ENCODE assay signal across 24 mouse cellular contexts in genomic region chr19:47705080-47705771, GRCm38 (mm10). TPM values are rescaled to one million over a fixed set of nuclear protein-coding genes. Genes with fewer than 3 reads are reported as not detected.
DNase-seq lines count a peak whose midpoint lies in the region; ATAC-seq and TF ChIP-seq lines count a peak whose summit lies in the region.
"Had no signal": no experiment of that assay in that cellular context is flagged by ENCODE, and none has a peak within 500 bp of the region (broad histone marks: within the 10 kb centered on the region; RNA-seq: fewer than 3 reads in every experiment).

No protein-coding gene starts in this region.

- no peak for TF ChIP-seq RAD21 in MEL (IDR thresholded peaks at IDR 0.05; ENCODE audit: low read depth, low read length)

- H3K79me2 ChIP-seq in MEL (ENCODE audit: control insufficient read depth, insufficient read depth, low read length, poor library complexity), result no peaks in the 10 kb centered on the region

- no peak overlapping the region for H3K27ac ChIP-seq in liver, embryonic 16.5 days (ENCODE audit: low read length)
- H3K27ac ChIP-seq in liver, embryonic 11.5 days (ENCODE audit: low read depth, low read length), result no peak overlapping the region
- H3K27ac ChIP-seq in MEL (ENCODE audit: control insufficient read depth, low read depth, low read length), result no peak overlapping the region
- no peak overlapping the region for H3K27ac ChIP-seq in intestine, embryonic 16.5 days (ENCODE audit: low read length)
- peak overlapping the region; percentile 30; the same call in 1 of the 2 replicates for H3K27ac ChIP-seq in stomach, postnatal 0 days (replicated peaks)
- H3K27ac ChIP-seq: heart, embryonic 15.5 days; left cerebral cortex, adult 2 months; limb, embryonic 10.5 days; liver, embryonic 15.5 days; neural tube, embryonic 13.5 days had no signal

- no peaks in the 10 kb centered on the region for H3K36me3 ChIP-seq in liver, embryonic 16.5 days (ENCODE audit: control insufficient read depth, insufficient read depth)
- H3K36me3 ChIP-seq in liver, embryonic 11.5 days (ENCODE audit: control insufficient read depth, insufficient read depth, low read length), result no peaks in the 10 kb centered on the region
- no peaks in the 10 kb centered on the region for H3K36me3 ChIP-seq in MEL (ENCODE audit: control insufficient read depth in 1 of 2, insufficient read depth in 2 of 2, low read length in 2 of 2)
- no peaks in the 10 kb centered on the region for H3K36me3 ChIP-seq in intestine, embryonic 16.5 days (ENCODE audit: control insufficient read depth, insufficient read depth, low read length)
- no peaks in the 10 kb centered on the region for H3K36me3 ChIP-seq in stomach, postnatal 0 days (ENCODE audit: control insufficient read depth, insufficient read depth, low read length)
- H3K36me3 ChIP-seq: heart, embryonic 15.5 days; limb, embryonic 10.5 days; liver, embryonic 15.5 days; neural tube, embryonic 13.5 days had no signal

- ATAC-seq in liver, embryonic 16.5 days (ENCODE audit: low read depth), result no peak
- ATAC-seq in liver, embryonic 11.5 days (replicated peaks; ENCODE audit: low FRiP score), result no peak
- ATAC-seq in intestine, embryonic 16.5 days, result peak; percentile 92
- ATAC-seq in stomach, postnatal 0 days (ENCODE audit: low FRiP score, low TSS enrichment), result peak; percentile 76
- ATAC-seq: hindbrain, embryonic 16.5 days had no signal

- H3K9me3 ChIP-seq in liver, embryonic 16.5 days (replicated peaks; ENCODE audit: control insufficient read depth, low read length), result no peaks in the 10 kb centered on the region
- no peaks in the 10 kb centered on the region for H3K9me3 ChIP-seq in liver, embryonic 11.5 days (ENCODE audit: control insufficient read depth, low read length)
- H3K9me3 ChIP-seq in MEL (replicated peaks; ENCODE audit: insufficient read depth, low read length), result no peaks in the 10 kb centered on the region
- no peaks in the 10 kb centered on the region for H3K9me3 ChIP-seq in intestine, embryonic 16.5 days (ENCODE audit: control insufficient read depth, low read length)
- no peaks in the 10 kb centered on the region for H3K9me3 ChIP-seq in stomach, postnatal 0 days (ENCODE audit: control insufficient read depth, low read length)
- H3K9me3 ChIP-seq: heart, embryonic 15.5 days; limb, embryonic 10.5 days; liver, embryonic 15.5 days; neural tube, embryonic 13.5 days had no signal

- no peak for DNase-seq in liver, embryonic 11.5 days (ENCODE audit: low spot score)
- peak; percentile 35 for DNase-seq in MEL (ENCODE audit: low read depth, low spot score)
- peak; percentile 48 for DNase-seq in stomach, postnatal 0 days (ENCODE audit: low spot score)
- no peak for DNase-seq in spleen, postnatal 4 days (ENCODE audit: low spot score in 2 of 2)
- no peak for DNase-seq in ovary, postnatal 10 days (ENCODE audit: low spot score)
- DNase-seq in frontal cortex, postnatal 25 days (ENCODE audit: low spot score in 2 of 2), result no peak
- DNase-seq: adrenal gland, postnatal 14 days; cerebellum, adult 2 months; cerebellum, postnatal 36 days; heart, adult 18-20 months; heart, postnatal 4 days; kidney, adult 2 months; kidney, postnatal 14 days; midbrain, embryonic 14.5 days; right cerebral cortex, postnatal 14 days had no signal

- TF ChIP-seq EP300 in MEL (IDR thresholded peaks at IDR 0.05; ENCODE audit: low read depth in 1 of 2, low read length in 2 of 2), result no peak
- no peak for TF ChIP-seq EP300 in stomach, postnatal 0 days (optimal IDR thresholded peaks at IDR 0.05)

- no peaks in the 10 kb centered on the region for H3K4me1 ChIP-seq in liver, embryonic 16.5 days (ENCODE audit: control insufficient read depth, low read depth, low read length)
- no peaks in the 10 kb centered on the region for H3K4me1 ChIP-seq in liver, embryonic 11.5 days (replicated peaks; ENCODE audit: control insufficient read depth, insufficient read depth, low read length)
- no peaks in the 10 kb centered on the region for H3K4me1 ChIP-seq in MEL (ENCODE audit: control insufficient read depth in 1 of 2, insufficient read depth in 2 of 2, low read length in 2 of 2)
- no peaks in the 10 kb centered on the region for H3K4me1 ChIP-seq in intestine, embryonic 16.5 days (ENCODE audit: control insufficient read depth, insufficient read depth, low read length)
- H3K4me1 ChIP-seq in stomach, postnatal 0 days (replicated peaks; ENCODE audit: control insufficient read depth, insufficient read depth), result no peaks in the 10 kb centered on the region; the same call in 1 of the 2 replicates
- H3K4me1 ChIP-seq: heart, embryonic 15.5 days; limb, embryonic 10.5 days; liver, embryonic 15.5 days; neural tube, embryonic 13.5 days had no signal

- peak overlapping the region; percentile 10; the same call in 1 of the 2 replicates for H3K4me2 ChIP-seq in liver, embryonic 16.5 days (ENCODE audit: low read depth, low read length)
- no peak overlapping the region for H3K4me2 ChIP-seq in liver, embryonic 11.5 days
- H3K4me2 ChIP-seq in intestine, embryonic 16.5 days (ENCODE audit: low read depth, low read length), result peak overlapping the region; percentile 24
- H3K4me2 ChIP-seq in stomach, postnatal 0 days (replicated peaks; ENCODE audit: low read depth), result no peak overlapping the region
- H3K4me2 ChIP-seq: heart, embryonic 15.5 days; liver, embryonic 15.5 days; neural tube, embryonic 13.5 days had no signal

- WGBS in liver, embryonic 16.5 days (ENCODE audit: insufficient replicate concordance), result 52% methylated on average over 13 of the region's 13 CpGs
- WGBS in liver, embryonic 11.5 days, result 64% methylated on average over 13 of the region's 13 CpGs
- 54% methylated on average over 13 of the region's 13 CpGs for WGBS in intestine, embryonic 16.5 days
- WGBS in stomach, postnatal 0 days, result 54% methylated on average over 13 of the region's 13 CpGs

- no peaks in the 10 kb centered on the region for H3K27me3 ChIP-seq in liver, embryonic 16.5 days (ENCODE audit: control insufficient read depth, insufficient read depth, low read depth, low read length)
- no peaks in the 10 kb centered on the region for H3K27me3 ChIP-seq in liver, embryonic 11.5 days (replicated peaks; ENCODE audit: control insufficient read depth, insufficient read depth, low read length)
- no peaks in the 10 kb centered on the region for H3K27me3 ChIP-seq in MEL (ENCODE audit: control insufficient read depth in 1 of 2, insufficient read depth in 2 of 2, low read length in 2 of 2)
- H3K27me3 ChIP-seq in intestine, embryonic 16.5 days (replicated peaks; ENCODE audit: control insufficient read depth, insufficient read depth, low read length), result no peaks in the 10 kb centered on the region
- H3K27me3 ChIP-seq in stomach, postnatal 0 days (ENCODE audit: control insufficient read depth, insufficient read depth, low read length), result no peaks in the 10 kb centered on the region
- H3K27me3 ChIP-seq: heart, embryonic 15.5 days; liver, embryonic 15.5 days; megakaryocyte, embryonic 14.5 days; neural tube, embryonic 13.5 days had no signal

- TF ChIP-seq POLR2A in MEL (IDR thresholded peaks at IDR 0.05; ENCODE audit: control insufficient read depth in 1 of 2, insufficient read depth in 1 of 2, low read depth in 1 of 2, low read length in 2 of 2, poor library complexity in 1 of 2), result no peak

- no peak for TF ChIP-seq CTCF in MEL (IDR thresholded peaks at IDR 0.05 in 2 of 3, conservative IDR thresholded peaks at IDR 0.05 in 1 of 3; ENCODE audit: control insufficient read depth in 1 of 3, insufficient read depth in 1 of 3, low read depth in 2 of 3, low read length in 3 of 3, poor library complexity in 1 of 3, severe bottlenecking in 1 of 3)
- peak; percentile 19; the same call in 1 of the 2 replicates for TF ChIP-seq CTCF in stomach, postnatal 0 days (IDR thresholded peaks at IDR 0.05; ENCODE audit: low read depth)

- no peak overlapping the region for H3K4me3 ChIP-seq in liver, embryonic 16.5 days (ENCODE audit: low read depth, low read length)
- no peak overlapping the region for H3K4me3 ChIP-seq in liver, embryonic 11.5 days (ENCODE audit: low read depth, low read length)
- H3K4me3 ChIP-seq in MEL (ENCODE audit: control insufficient read depth in 1 of 2, insufficient read depth in 1 of 2, low read depth in 2 of 2, low read length in 2 of 2), result no peak overlapping the region
- H3K4me3 ChIP-seq in intestine, embryonic 16.5 days (ENCODE audit: low read length), result peak overlapping the region; percentile 20; the same call in 1 of the 2 replicates
- H3K4me3 ChIP-seq in stomach, postnatal 0 days (ENCODE audit: low read depth, low read length), result no peak overlapping the region
- H3K4me3 ChIP-seq: heart, embryonic 15.5 days; left cerebral cortex, adult 2 months; limb, embryonic 10.5 days; liver, embryonic 15.5 days; megakaryocyte, embryonic 14.5 days; neural tube, embryonic 13.5 days had no signal

- no peak overlapping the region for H3K9ac ChIP-seq in liver, embryonic 16.5 days (ENCODE audit: low read depth, low read length)
- H3K9ac ChIP-seq in liver, embryonic 11.5 days (ENCODE audit: low read depth, low read length), result no peak overlapping the region
- H3K9ac ChIP-seq in MEL (ENCODE audit: control insufficient read depth, low read depth, low read length, poor library complexity, severe bottlenecking), result no peak overlapping the region
- H3K9ac ChIP-seq in intestine, embryonic 16.5 days (ENCODE audit: low read depth, low read length), result no peak overlapping the region
- H3K9ac ChIP-seq in stomach, postnatal 0 days (ENCODE audit: low read length), result no peak overlapping the region
- H3K9ac ChIP-seq: heart, embryonic 15.5 days; liver, embryonic 15.5 days; neural tube, embryonic 13.5 days had no signal

TF ChIP-seq in MEL, 35 proteins besides CTCF, POLR2A, EP300 and RAD21 (continues in another document):
- no peak for TF ChIP-seq NRF1 (IDR thresholded peaks at IDR 0.05; ENCODE audit: insufficient read depth, low read depth, low read length, poor library complexity, severe bottlenecking)

RNA-seq across cellular contexts. Expression of gene Col17a1, which starts 13.3 kb away (rescaled TPM):
- 0.06 and 0.08 TPM in 2 replicates for polyA plus RNA-seq in liver, embryonic 16.5 days (2015; fragmentation: Nextera tagmentation; extraction: Ambion mirVana)
- polyA plus RNA-seq in liver, embryonic 11.5 days (2014; fragmentation: Nextera tagmentation; extraction: Ambion mirVana), result 0.36 and 0.97 TPM in 2 replicates
- total RNA-seq in MEL (2012; rRNA removed), result 0.04 TPM in 1 of 2 replicates, not detected in the other
- not detected for polyA plus RNA-seq in MEL (2012; ENCODE audit: insufficient read depth in 1 of 2, insufficient read length in 2 of 2, low read depth in 1 of 2, low replicate concordance in 2 of 2, missing spikeins in 1 of 2)
- polyA plus RNA-seq in intestine, embryonic 16.5 days (2015; fragmentation: Nextera tagmentation; extraction: Ambion mirVana), result 0.42 and 0.58 TPM in 2 replicates
- polyA plus RNA-seq in stomach, postnatal 0 days (2015; fragmentation: Nextera tagmentation; extraction: Ambion mirVana), result 13.9 and 20.1 TPM in 2 replicates

RNA-seq across cellular contexts. Expression of gene Sfr1, which starts 26.3 kb away (rescaled TPM):
- polyA plus RNA-seq in liver, embryonic 16.5 days (2015; fragmentation: Nextera tagmentation; extraction: Ambion mirVana), result 50.5 and 62.1 TPM in 2 replicates
- 218 and 238 TPM in 2 replicates for polyA plus RNA-seq in liver, embryonic 11.5 days (2014; fragmentation: Nextera tagmentation; extraction: Ambion mirVana)
- total RNA-seq in MEL (2012; rRNA removed), result 74.0 and 80.9 TPM in 2 replicates
- polyA plus RNA-seq in MEL (2012; ENCODE audit: insufficient read depth in 1 of 2, insufficient read length in 2 of 2, low read depth in 1 of 2, low replicate concordance in 2 of 2, missing spikeins in 1 of 2), result 10 to 100 TPM in 1 of 2 experiments, not detected in 1; 91.0 TPM
- 187 and 188 TPM in 2 replicates for polyA plus RNA-seq in intestine, embryonic 16.5 days (2015; fragmentation: Nextera tagmentation; extraction: Ambion mirVana)
- 181 and 186 TPM in 2 replicates for polyA plus RNA-seq in stomach, postnatal 0 days (2015; fragmentation: Nextera tagmentation; extraction: Ambion mirVana)

Comparison
In these comparisons a context has a peak if more than half of its experiments do, and no peak if none do; other contexts are left out.
1. H3K4me2 ChIP-seq: peak in liver, embryonic 16.5 days (single experiment) and intestine, embryonic 16.5 days (single experiment); none in liver, embryonic 11.5 days (single experiment) and stomach, postnatal 0 days (single experiment).
2. ATAC-seq: peak in intestine, embryonic 16.5 days (single experiment) and stomach, postnatal 0 days (single experiment); none in liver, embryonic 16.5 days (single experiment) and liver, embryonic 11.5 days (single experiment).
3. DNase-seq: peak in MEL (single experiment) and stomach, postnatal 0 days (single experiment); none in liver, embryonic 11.5 days (single experiment), spleen, postnatal 4 days (0 of 2), ovary, postnatal 10 days (single experiment) and frontal cortex, postnatal 25 days (0 of 2).